Mouse (Mus musculus) embryo, embryonic 11 days (tissue): ENCODE measurements at regions not wholly inside any gene's neighbourhood (a gene's known extent, or its start where the extent isn't known, plus 50 kb on each side); places are given as distances from the start of the nearest gene placed in this dataset.
A peak's percentile ranks its signal among the peaks of the same experiment; 100 is the strongest.

Experiments used
- DNase-seq: peaks from one replicate; pipeline ENCODE4 v3.0.0-alpha.2; 2015

DNA sequence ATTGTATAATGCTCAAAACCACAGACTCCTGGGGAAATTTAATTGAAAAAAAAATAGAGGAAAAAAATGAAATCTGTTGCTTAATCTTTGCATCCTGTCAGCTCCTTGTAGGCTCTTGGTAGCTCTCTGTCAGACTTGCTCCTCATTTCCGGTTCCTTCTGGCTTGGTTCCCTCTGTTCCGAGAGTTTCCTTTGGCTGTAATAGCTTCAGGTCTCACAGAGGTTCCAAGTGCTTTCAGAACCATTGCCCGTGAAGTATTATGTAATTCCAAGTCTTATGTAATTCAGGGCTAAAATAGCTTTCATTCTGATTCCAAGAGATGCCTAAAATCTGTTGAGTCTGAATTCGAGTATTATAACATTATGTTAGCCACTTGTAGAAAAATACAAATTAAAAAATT is 117.3 kb downstream of the Spry2 start:
- no peak for DNase-seq

DNA sequence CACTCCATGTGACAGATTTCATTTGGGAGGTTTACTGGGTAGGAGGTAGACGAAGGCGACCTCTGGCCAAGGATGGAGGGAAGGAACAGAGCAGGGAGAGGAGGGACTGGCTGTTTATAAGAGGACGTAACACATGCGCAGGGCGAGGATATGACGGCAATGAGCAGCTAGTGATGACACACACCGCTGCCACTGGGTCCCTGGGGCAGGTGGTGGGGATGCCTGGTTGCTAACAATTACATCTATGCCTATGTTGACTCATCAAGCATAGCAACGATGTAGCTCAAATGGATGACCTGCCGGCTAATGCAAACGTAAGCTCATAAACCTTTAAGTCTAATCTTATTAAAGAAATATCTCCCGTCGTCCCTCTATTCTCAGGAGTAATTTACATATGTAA is 122.9 kb downstream of the Spry2 start:
- DNase-seq: no peak

GRCm38 (mm10) chr14:105767100-105767499 is 129.5 kb downstream of the Spry2 start:
- no peak for DNase-seq

- no peak for DNase-seq
Observed at GRCm38 (mm10) chr14:105752509-105753375, 143.9 kb downstream of the Spry2 start.

DNA sequence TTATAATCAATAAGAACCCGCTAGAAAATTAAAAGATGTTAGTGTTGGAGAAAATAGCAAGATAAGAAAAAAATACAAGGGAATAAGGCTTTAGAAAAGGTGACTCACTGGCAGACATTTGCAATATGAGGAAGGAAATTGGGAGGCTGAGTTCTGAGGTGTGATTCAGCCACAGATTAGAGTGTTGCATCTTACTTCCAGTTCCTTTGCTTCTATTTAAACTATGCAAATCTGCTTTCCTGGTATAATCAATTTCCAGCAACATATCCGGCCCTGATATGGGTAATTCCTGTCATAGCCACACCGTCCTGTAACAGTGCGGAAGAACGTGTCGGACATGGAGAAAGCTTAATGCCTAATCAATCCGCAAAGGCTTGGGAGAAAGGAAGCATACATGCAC is 144.9 kb downstream of the Spry2 start:
- DNase-seq: no peak

DNA sequence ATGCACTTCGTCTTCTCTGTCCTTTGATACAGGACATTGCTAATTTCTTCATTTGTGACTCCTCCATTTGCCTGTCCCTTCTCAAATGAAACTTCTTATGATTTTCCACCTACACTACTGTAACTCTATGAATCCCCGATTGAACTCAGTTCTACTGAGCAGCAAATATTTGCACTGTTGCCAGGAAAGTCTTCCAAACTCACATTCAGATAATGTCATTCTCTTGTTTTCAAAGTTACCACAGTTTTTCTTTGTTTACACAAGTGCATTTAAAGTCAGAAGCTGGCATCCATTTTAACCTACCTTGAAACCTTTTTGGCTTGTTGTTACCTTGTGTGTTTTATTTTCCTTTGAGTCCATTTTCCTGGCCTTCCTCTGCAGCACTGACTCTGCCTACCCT is 152.0 kb downstream of the Spry2 start:
- no peak for DNase-seq

- DNase-seq: no peak
Observed at GRCm38 (mm10) chr14:105744125-105744524, 152.5 kb downstream of the Spry2 start.

GRCm38 (mm10) chr14:105740889-105741288 is 155.7 kb downstream of the Spry2 start:
- DNase-seq: no peak

GRCm38 (mm10) chr14:105738568-105738967 is 158.1 kb downstream of the Spry2 start:
- no peak for DNase-seq

DNA sequence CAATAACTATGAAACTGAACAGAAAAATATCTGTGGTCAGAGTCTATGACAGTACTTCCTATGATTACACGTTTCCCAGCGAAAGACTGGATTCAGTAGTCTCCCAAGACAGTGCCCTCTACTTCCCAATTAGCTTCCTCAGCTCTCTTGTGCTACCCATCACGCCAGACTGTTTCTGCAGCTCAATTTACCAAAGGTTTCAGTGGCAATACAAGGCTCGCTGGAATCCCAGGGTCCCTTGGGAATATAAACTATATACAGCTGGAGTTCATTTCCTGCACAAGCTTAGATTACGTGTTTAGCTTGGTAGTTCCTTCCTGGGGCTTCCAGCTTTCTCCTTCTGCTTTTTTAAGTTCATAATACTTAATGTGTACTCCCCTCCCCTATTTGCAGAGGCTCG is 160.3 kb downstream of the Spry2 start:
- peak; percentile 80 for DNase-seq

GRCm38 (mm10) chr14:105734291-105734690 is 162.3 kb downstream of the Spry2 start:
- no peak for DNase-seq

DNA sequence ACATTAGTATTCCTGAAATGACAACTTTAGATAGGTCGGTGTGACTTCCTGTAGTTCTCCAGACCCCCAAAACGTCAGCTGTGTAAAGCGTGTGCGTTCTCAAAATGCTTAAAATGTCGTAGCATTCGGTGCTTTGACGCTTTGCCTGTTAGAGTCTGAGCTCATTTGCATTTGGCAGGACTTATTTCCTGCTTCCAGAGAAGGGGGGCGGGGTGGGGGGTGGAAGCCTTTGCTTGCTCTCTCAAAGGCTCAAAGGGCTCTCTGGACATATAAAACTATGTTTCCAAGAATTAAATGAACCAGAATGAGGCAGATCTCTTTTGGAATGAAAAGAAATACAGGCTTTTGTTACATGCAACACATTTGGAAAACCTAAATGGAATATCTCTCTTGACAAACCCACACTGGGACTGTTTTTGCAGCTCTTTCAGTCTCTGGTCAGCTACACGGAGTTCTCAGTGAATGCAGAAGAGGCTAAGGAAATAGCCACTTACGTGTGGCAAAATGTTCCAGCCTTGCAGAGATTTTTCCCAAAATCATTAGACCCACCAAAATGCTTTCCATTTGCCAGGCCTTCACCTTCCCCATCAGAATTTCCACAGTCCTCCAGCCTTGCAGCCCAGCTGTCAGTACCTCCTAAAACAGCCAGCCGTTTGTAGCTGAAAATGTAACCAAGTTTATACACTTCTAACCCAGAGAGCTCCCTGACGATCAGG is 163.4 kb downstream of the Spry2 start:
- DNase-seq: peak; percentile 70

- peak; percentile 90 for DNase-seq
Observed at GRCm38 (mm10) chr14:105732221-105733012, 164.2 kb downstream of the Spry2 start.

GRCm38 (mm10) chr14:105730786-105731185 is 165.8 kb downstream of the Spry2 start:
- peak; percentile 76 for DNase-seq

DNA sequence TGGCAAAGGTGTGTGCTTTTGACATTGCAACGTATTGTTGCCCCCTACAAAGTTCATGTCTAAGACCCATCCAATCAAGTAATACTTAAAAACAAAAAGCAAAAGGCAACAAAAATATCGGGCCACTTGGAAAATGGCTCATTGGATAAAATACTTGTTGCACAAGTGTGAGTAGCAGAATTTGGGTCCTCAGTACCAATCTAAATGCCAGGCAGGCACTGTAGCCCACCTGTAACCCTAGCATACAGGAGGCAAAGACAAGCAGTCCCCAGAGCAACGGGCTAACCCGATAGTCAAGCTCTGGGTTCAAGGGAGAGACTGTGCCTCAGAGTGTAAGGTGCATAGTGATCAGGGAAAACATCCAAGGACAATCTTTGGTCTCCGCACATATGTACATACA is 167.8 kb downstream of the Spry2 start:
- no peak for DNase-seq

GRCm38 (mm10) chr14:105725741-105726140 is 170.9 kb downstream of the Spry2 start:
- DNase-seq: no peak

DNA sequence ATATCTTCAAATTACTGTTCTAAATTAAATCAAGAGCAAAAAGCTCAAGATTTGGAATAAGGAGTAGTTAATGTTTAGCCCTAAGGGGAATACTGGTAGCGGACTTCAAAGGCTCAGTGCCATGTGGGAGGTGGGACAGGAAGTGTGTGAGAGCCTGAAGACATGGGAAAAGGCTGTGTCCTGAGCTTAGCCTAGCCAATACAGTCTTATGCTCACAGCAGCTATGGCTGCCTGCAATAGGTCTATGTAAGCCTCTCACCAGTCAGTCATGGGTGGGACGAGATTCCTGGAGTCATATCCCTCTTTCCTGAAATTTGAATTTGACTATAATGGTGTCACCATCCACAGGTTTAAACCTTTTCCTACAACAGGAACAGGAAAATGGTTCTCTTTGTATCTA is 173.7 kb downstream of the Spry2 start:
- DNase-seq: peak; percentile 11

DNA sequence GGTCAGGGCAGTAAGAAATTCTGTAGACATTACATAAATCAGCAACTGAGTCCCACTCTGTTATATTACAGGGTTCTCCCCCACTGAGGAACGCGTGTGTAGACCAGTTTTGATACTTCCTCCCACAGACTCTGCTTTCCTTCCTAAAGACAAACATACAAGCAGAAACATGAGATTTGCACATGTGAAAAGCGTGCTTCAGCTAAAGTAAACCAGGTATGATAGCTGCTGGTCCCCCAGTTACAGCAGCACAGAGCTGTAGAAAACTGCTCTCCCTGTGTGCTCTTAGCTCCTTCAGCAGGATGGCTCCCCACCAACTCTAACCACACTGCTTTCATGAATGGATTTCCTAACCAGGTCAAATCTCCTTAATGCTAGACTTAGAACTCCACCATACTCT is 175.0 kb downstream of the Spry2 start:
- no peak for DNase-seq

GRCm38 (mm10) chr14:105720816-105721510 is 175.7 kb downstream of the Spry2 start:
- no peak for DNase-seq

DNA sequence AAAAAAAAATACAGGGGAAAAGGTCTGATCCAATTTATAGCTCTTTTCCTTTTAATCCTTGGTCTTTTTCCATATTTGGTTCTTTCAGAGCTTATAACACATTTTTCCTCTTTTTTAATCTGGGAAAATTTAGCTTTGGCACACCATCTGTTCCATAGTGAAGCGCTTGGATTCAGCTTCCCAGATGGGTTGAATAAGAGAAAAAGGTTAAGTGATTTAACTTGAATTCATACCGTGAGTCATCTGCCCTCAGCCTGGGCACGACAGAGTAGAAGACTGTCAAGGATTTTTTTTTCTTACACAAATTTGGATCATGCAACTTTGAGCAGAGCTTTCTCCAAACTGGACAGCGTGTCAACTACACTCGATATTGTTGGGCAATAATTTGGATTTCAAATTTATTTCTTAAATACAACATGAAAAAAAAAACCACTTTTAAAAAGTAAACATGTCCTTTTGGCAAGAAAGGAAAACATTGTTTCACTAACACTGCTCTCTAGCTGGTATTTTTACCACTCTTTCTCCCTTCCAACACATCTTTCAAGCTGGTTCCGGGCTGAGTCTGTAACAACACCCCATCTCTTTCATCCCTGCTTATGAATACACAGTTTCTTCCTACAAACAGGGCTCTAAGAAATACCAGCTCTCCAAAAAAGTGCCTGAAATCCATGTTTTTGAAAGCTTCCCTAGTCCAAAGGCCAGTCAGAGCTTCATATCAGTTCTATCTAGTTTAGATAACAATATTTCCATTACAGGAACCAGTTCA is 177.8 kb downstream of the Spry2 start:
- no peak for DNase-seq

DNA sequence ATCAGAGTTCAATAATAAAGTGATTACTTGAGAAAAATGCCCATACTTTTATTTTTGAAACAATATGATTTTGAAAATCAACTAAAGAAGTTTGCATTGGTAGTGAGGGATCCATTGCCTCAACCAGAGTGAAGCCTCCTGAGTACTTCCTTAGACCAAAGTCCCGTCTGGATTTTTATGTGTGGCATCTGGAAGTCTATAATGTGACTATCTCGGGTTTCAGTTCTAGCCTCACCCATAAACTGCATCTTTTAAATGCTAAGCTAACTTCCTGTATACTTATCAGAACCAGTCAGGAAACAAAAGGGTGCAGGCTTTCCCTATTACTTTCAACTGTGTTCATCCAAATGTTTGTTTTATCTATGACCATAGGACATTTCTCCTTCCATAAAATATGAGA is 178.8 kb downstream of the Spry2 start:
- no peak for DNase-seq

DNA sequence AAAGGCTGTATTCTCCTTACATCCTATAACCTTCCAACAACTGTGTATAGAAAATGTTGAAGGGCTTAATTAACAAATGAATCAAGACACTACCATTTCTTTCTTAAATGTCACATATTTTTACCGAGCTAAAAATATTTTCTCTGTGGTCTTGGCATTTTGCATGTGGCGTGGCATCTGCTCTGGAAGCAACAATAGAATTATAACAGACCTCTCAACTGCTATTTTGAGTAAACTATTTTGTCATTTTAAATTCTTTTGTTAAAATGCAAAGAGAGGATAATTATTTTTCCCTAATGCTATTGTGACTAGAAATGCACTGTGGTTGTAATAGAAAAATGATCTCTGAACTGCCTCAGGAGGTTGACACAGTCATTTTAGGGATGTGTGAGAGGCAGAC is 187.9 kb downstream of the Spry2 start:
- no peak for DNase-seq
